Mouse (Mus musculus) embryonic facial prominence, embryonic 12.5 days (tissue): ENCODE data around the gene Olfr1426. TPM values are rescaled to one million over a fixed set of nuclear protein-coding genes. Genes with fewer than 3 reads are reported as not detected.
"Not testable (repeated sequence)": the region's sequence is repeated elsewhere in the genome, so short reads cannot be mapped to it uniquely, and the experiment has no call there.

ENCODE experiments used
- ATAC-seq: fragments of 200-750 bp; cut with Nextera tagmentation; 2 replicates; pipeline ENCODE4 v1.8.0; 2017; ENCODE audit not compliant: insufficient number of reproducible peaks, insufficient read depth, low FRiP score, low TSS enrichment
- H3K27ac ChIP-seq: fragments of 300-500 bp; sonication (generic); 2 replicates; pipeline ENCODE4 v1.5.1; 2016; ENCODE audit warnings: mild to moderate bottlenecking
- H3K27me3 ChIP-seq: fragments of 300-500 bp; sonication (generic); 2 replicates; pipeline ENCODE4 v1.6.1; 2016; ENCODE audit warnings: mild to moderate bottlenecking, moderate library complexity
- H3K36me3 ChIP-seq: fragments of 300-500 bp; sonication (generic); 2 replicates; pipeline ENCODE4 v1.6.1; 2016; ENCODE audit warnings: mild to moderate bottlenecking
- H3K4me1 ChIP-seq: fragments of 300-500 bp; sonication (generic); 2 replicates; pipeline ENCODE4 v1.6.1; 2016
- H3K4me2 ChIP-seq: fragments of 300-500 bp; sonication (generic); replicated peaks from 2 replicates; pipeline ENCODE4 v1.6.1; 2016; ENCODE audit warnings: mild to moderate bottlenecking, moderate library complexity
- H3K4me3 ChIP-seq: fragments of 300-500 bp; sonication (generic); 2 replicates; pipeline ENCODE4 v1.5.1; 2016; ENCODE audit warnings: mild to moderate bottlenecking
- H3K9ac ChIP-seq: fragments of 300-500 bp; sonication (generic); 2 replicates; pipeline ENCODE4 v1.6.1; 2016; ENCODE audit warnings: mild to moderate bottlenecking, moderate library complexity
- H3K9me3 ChIP-seq: fragments of 300-500 bp; sonication (generic); 2 replicates; pipeline ENCODE4 v1.6.1; 2016; ENCODE audit warnings: mild to moderate bottlenecking, moderate library complexity
- WGBS: fragments of 180-500 bp; shearing (Covaris S2); methylation state at CpG from one replicate; pipeline ENCODE4 v1.1.7; 2016; 5-methylcytosine and 5-hydroxymethylcytosine counted together
- polyA plus RNA-seq: library from polyadenylated mRNA; unstranded; fragments of >200 nt; fragmentation: Nextera tagmentation; extraction: Ambion mirVana; gene quantifications from 2 replicates; pipeline ENCODE4 v1.2.1, GENCODE M21; 2016

The Olfr1426 gene
- not detected in 2 replicates for polyA plus RNA-seq

DNA sequence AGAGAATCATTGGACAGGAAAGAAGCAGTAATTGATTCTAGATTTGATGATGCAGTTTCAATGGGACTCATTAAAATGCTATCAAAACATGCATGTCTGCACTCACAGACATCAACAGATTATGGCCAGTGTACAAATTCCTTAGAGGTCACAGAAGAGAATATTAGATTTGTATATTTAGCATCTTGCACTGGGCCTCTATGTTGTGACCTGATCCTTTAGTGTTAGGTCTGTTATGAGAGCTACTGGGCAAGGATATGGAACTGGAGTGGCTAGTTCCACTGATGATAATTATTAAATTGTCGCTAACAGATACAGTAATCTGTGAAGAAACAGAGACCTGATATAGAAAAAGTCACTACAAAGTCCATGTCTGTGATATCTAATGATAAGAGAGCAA is at the start of gene Olfr1426:
Olfr1426 (minus strand) TSS at position 101 of the 400 bp plus-strand sequence.
- H3K9me3 ChIP-seq = no peaks in the 10 kb centered on the region
- no peaks in the 10 kb centered on the region for H3K4me1 ChIP-seq
- no peaks in the 10 kb centered on the region for H3K27me3 ChIP-seq
- no peak within 1 kb of the TSS for H3K4me2 ChIP-seq
- no peak for ATAC-seq
- no peak within 1 kb of the TSS for H3K27ac ChIP-seq
- 86% methylated on average over 1 of the region's 1 CpGs for WGBS
- no peak within 1 kb of the TSS for H3K9ac ChIP-seq
- no peak within 1 kb of the TSS for H3K4me3 ChIP-seq
- no peaks in the 10 kb centered on the region for H3K36me3 ChIP-seq

DNA sequence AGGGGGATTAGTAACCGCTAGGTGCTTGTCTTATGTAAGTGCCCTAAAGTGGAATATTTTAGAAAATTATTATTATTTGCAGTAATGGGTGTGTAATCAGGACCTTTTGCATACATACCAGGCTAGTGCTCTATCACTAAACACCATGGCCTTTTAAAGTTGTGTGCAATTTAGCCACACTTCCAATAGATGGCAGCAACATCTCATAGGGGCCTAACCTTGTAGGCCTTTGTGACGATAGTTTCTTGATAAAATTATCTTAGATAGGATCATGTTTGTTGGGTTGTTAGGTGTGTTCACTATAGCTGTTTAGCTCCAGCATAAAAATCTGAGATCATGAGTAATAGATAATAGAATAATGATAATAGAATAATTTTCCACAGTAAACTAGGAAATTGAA is 42.5 kb upstream of the Olfr1426 start:
- ATAC-seq = no peak
- Histone ChIP-seq H3K9ac (no peak overlapping the region), H3K4me3 (no peak overlapping the region), H3K4me1 (no peaks in the 10 kb centered on the region), H3K27ac (no peak overlapping the region), H3K27me3 (no peaks in the 10 kb centered on the region), H3K36me3 (no peaks in the 10 kb centered on the region), H3K9me3 (no peaks in the 10 kb centered on the region), H3K4me2 (no peak overlapping the region)
- 27% methylated on average over 2 of the region's 2 CpGs for WGBS

DNA sequence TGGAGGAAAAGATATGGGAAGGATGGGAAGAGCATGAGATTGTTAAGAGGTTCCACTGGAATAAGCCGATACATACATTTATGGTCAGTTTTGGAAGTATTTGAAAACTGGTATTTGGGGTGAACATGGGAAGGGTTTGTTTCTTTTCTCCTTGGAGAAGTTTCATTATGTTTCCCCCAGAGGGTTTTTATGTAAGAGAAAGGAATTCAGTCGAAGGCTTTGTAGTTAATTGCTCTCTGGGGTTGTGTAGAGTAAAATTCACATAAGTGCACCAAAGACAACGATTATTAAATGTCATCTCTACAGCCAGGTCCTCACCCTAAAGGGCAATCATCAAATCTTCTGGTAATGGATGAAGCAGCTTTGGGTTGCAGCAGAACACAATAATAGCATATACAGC is 31.3 kb upstream of the Olfr1426 start, which contains the start of gene Olfr76:
Olfr76 (minus strand) TSS at position 101 of the 400 bp plus-strand sequence.
- Histone ChIP-seq H3K27me3 (no peaks in the 10 kb centered on the region), H3K27ac (no peak within 1 kb of the TSS), H3K4me3 (no peak within 1 kb of the TSS), H3K4me2 (no peak within 1 kb of the TSS), H3K9me3 (no peaks in the 10 kb centered on the region), H3K9ac (no peak within 1 kb of the TSS), H3K36me3 (no peaks in the 10 kb centered on the region), H3K4me1 (no peaks in the 10 kb centered on the region)
- 61% methylated on average over 3 of the region's 3 CpGs for WGBS
- ATAC-seq = no peak

DNA sequence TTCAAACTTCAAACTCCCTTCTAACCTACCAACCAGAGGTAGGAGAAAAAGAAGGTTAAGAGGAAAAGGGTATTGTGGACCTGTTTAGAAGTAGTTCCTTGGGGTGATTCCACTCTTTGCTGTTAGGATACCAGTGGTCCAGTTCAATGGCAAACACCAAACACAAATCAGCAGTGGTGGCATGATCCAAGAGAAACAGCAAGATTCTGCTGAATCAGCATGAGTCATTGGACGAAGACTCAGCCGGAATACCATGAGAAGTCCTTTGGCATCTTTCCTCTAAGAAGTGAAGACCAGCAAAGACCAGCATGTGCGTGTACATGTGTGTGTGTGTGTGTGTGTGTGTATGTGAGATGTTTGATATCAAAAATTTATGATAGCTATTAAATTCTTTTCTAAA is 24.7 kb upstream of the Olfr1426 start:
- H3K9ac ChIP-seq = no peak overlapping the region
- H3K4me3 ChIP-seq = no peak overlapping the region
- no peak overlapping the region for H3K4me2 ChIP-seq
- no peaks in the 10 kb centered on the region for H3K9me3 ChIP-seq
- no peak overlapping the region for H3K27ac ChIP-seq
- ATAC-seq = no peak
- H3K4me1 ChIP-seq = no peaks in the 10 kb centered on the region
- no peaks in the 10 kb centered on the region for H3K36me3 ChIP-seq
- WGBS = 86% methylated on average over 3 of the region's 3 CpGs
- H3K27me3 ChIP-seq = no peaks in the 10 kb centered on the region

DNA sequence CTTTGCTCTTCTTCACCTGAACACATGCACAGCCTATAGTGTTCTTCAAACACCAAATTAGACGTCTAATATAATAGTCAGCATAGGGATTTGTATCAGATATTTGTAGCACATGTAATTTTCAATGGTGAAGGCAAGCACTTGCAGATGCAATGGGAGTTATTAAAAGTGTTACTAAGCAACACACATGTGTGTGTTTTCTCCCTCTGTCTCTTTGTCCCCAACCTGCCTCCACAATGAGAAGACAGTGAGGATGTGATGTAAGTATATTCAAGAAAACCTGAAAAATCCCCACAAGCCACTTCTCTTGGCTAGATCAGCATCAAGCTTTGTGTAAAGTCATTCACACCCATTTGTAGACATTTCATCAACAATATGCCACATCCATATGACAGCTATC is 24.0 kb upstream of the Olfr1426 start, which contains the start of gene Olfr1428:
Olfr1428 (minus strand) TSS at position 101 of the 400 bp plus-strand sequence.
- 71% methylated on average over 1 of the region's 1 CpGs for WGBS
- ATAC-seq = no peak
- H3K27ac ChIP-seq = no peak within 1 kb of the TSS

DNA sequence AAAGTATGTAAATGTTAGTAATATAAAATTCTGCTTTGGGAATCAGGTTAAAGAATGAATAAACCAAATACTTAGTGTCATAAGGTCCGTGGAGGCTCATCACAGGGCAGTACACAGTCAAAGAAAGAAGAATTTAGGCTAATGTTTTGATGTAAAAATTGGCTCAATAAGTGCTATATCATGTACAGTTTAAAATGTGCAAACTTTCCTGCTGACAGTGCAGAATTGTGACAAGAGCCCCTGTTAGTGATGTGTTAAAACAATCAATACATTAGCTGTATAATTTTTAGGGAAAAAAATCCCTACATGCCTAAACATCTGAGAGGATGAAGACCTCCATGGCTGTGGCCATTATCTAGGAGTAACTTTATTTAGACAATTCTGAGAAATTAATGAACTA is 22.0 kb upstream of the Olfr1426 start:
- H3K36me3 ChIP-seq = no peaks in the 10 kb centered on the region
- WGBS = 60% methylated on average over 1 of the region's 1 CpGs
- no peak for ATAC-seq
- H3K4me1 ChIP-seq = no peaks in the 10 kb centered on the region
- no peak overlapping the region for H3K9ac ChIP-seq
- H3K9me3 ChIP-seq = no peaks in the 10 kb centered on the region
- no peak overlapping the region for H3K27ac ChIP-seq
- no peak overlapping the region for H3K4me2 ChIP-seq
- no peak overlapping the region for H3K4me3 ChIP-seq
- no peaks in the 10 kb centered on the region for H3K27me3 ChIP-seq

More for the DNA sequence above, 24.0 kb upstream of the Olfr1426 start, which contains the start of gene Olfr1428:
- H3K36me3 ChIP-seq = no peaks in the 10 kb centered on the region
- no peak within 1 kb of the TSS for H3K4me3 ChIP-seq
- H3K4me1 ChIP-seq = no peaks in the 10 kb centered on the region
- H3K9me3 ChIP-seq = no peaks in the 10 kb centered on the region
- H3K27me3 ChIP-seq = no peaks in the 10 kb centered on the region
- H3K4me2 ChIP-seq = no peak within 1 kb of the TSS
- no peak within 1 kb of the TSS for H3K9ac ChIP-seq

DNA sequence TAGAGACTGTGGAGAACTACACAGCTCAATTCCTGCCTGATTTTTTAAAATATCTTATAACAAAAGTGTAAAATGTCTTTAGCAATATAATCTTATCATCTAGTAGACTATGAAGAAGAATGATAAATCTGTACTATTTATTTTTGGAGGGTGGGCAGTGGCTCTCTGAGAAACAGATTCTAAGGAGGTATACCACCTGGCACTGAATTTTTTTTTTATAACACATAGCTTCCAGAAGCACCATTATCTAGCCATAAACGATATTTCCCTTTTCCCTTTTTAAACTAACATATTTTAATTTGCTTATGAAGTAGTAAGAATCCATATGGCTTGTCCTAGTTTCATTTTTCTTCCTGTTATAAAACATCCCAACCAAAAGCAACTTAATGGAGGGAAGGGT is 12.7 kb upstream of the Olfr1426 start:
- H3K4me3 ChIP-seq = no peak overlapping the region
- no peak for ATAC-seq
- 62% methylated on average over 1 of the region's 1 CpGs for WGBS
- H3K9ac ChIP-seq = no peak overlapping the region
- H3K36me3 ChIP-seq = no peaks in the 10 kb centered on the region
- H3K9me3 ChIP-seq = no peaks in the 10 kb centered on the region
- no peak overlapping the region for H3K4me2 ChIP-seq
- H3K27me3 ChIP-seq = no peaks in the 10 kb centered on the region
- H3K27ac ChIP-seq = no peak overlapping the region
- H3K4me1 ChIP-seq = no peaks in the 10 kb centered on the region

DNA sequence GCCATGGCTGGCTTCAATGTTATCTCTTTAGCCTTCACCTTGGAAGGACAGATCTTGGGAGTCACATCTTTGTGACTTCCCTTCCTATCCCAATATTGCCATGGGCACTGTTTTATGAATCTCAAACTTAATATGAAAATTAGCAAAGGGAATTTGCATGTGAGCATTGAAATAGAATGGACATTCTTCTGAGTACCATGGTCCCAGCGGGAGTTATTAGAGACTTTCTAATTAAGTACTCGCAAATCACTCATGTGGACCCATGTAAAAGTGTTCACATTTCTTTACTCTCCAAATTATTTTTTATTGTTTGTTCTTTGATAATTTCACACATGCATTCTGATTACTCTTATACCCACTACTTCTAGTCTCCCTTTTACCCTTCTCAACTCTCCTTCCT is 11.4 kb upstream of the Olfr1426 start, which contains the start of gene Olfr1427:
Olfr1427 (minus strand) TSS at position 101 of the 400 bp plus-strand sequence.
- H3K27me3 ChIP-seq = no peaks in the 10 kb centered on the region
- 89% methylated on average over 2 of the region's 2 CpGs for WGBS
- no peaks in the 10 kb centered on the region for H3K9me3 ChIP-seq
- H3K27ac ChIP-seq = no peak within 1 kb of the TSS
- H3K4me2 ChIP-seq = no peak within 1 kb of the TSS
- H3K4me1 ChIP-seq = no peaks in the 10 kb centered on the region
- H3K9ac ChIP-seq = no peak within 1 kb of the TSS
- H3K36me3 ChIP-seq = no peaks in the 10 kb centered on the region
- ATAC-seq = no peak
- no peak within 1 kb of the TSS for H3K4me3 ChIP-seq

DNA sequence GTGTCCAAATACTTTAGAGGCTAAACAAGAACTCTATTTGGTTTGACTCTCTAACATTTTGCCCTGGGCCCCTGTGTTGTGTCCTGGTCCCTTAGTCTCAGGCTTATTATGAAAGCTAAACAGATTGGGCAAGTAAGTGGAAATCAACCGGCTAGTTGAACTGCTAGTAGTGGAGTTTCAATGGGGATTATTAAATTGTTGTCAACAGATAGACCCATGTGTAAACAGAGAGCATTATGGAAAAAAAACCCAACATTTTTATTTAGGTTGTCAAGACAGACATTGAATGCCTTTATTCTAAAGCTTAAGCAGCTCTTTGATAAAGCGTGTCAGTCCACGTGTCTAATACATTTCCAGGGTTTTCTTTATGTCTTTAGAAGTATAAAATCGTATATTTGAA is 14.2 kb downstream of the Olfr1426 start, which contains the start of gene Olfr1425:
Olfr1425 (minus strand) TSS at position 101 of the 400 bp plus-strand sequence.
- not testable (repeated sequence) for H3K27me3 ChIP-seq, H3K9me3 ChIP-seq, ATAC-seq, H3K4me3 ChIP-seq, H3K27ac ChIP-seq, H3K4me1 ChIP-seq, H3K9ac ChIP-seq, H3K36me3 ChIP-seq, H3K4me2 ChIP-seq
- WGBS = 82% methylated on average over 4 of the region's 4 CpGs

DNA sequence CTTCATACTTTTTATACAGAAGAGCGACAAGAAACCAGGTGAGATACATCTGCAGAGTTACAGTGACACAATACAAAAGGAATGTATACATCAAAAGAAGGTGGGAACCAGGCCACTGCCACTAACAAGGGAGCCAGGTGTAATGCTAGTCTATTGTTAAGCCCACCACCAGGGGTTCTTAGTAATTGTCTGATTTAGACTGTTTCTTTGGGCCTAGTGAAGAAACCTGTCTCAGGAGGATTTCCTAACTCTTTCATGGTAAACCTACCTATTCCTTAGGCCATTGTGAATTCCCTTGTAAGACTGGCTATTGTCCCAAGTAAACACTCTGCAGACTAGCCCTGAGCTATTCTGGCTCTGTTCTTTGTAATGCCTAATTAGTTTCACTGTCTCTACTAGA is 22.3 kb downstream of the Olfr1426 start:
- not testable (repeated sequence) for H3K9ac ChIP-seq, H3K9me3 ChIP-seq, H3K27me3 ChIP-seq, H3K4me2 ChIP-seq, H3K27ac ChIP-seq, H3K36me3 ChIP-seq, H3K4me1 ChIP-seq, ATAC-seq, H3K4me3 ChIP-seq
- WGBS = 88% methylated on average over 1 of the region's 1 CpGs

DNA sequence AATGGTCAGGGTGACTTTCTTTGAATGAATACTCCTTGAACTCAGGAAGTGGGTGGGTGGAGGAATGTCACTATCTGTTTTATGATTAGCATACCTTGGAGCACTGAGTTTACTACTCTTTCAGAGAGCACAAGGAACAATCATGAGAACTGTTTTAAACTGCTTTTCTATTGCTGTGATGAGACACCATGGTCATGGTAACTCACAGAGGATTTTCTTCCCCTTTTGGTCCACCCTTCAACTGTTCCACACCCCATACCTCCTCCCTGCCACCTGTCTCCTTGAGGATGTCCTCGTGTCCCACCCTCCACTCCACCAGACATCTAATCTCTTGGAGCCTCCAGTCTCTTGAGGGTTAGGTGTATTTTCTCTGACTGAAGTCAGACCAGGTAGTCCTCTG is 24.0 kb downstream of the Olfr1426 start:
- not testable (repeated sequence) for ATAC-seq, H3K27ac ChIP-seq
- 54% methylated on average over 1 of the region's 1 CpGs for WGBS

DNA sequence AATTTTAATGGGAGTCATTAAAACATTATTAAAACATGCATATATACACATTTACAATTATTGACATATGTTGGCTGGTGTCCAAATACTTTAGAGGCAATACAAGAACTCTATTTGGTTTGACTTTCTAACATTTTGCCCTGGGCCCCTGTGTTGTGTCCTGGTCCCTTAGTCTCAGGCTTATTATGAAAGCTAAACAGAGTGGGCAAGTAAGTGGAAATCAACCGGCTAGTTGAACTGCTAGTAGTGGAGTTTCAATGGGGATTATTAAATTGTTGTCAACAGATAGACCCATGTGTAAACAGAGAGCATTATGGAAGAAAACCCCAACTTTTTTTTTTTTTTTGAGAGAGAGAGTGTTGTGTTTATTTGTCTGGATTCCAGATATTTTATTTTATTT is 29.2 kb downstream of the Olfr1426 start, which contains the start of gene Olfr1424:
Olfr1424 (minus strand) TSS at position 101 of the 400 bp plus-strand sequence.
- H3K9me3 ChIP-seq, H3K9ac ChIP-seq, ATAC-seq, H3K4me1 ChIP-seq, H3K27me3 ChIP-seq, H3K27ac ChIP-seq, H3K36me3 ChIP-seq, H3K4me2 ChIP-seq, H3K4me3 ChIP-seq: not testable (repeated sequence)
- 77% methylated on average over 1 of the region's 1 CpGs for WGBS

More for the DNA sequence above, 24.0 kb downstream of the Olfr1426 start:
- H3K9ac ChIP-seq, H3K4me2 ChIP-seq, H3K4me3 ChIP-seq, H3K4me1 ChIP-seq, H3K9me3 ChIP-seq, H3K36me3 ChIP-seq, H3K27me3 ChIP-seq: not testable (repeated sequence)
